Mouse (Mus musculus) limb, embryonic 11.5 days (tissue): ENCODE results near the gene Olfr573-ps1. TPM values are rescaled to one million over a fixed set of nuclear protein-coding genes. Genes with fewer than 3 reads are reported as not detected.

Experiments used
- ATAC-seq: fragments of 200-750 bp; cut with Nextera tagmentation; 2 replicates; pipeline ENCODE4 v1.8.0; 2017; ENCODE audit warnings: low read depth; ENCODE audit not compliant: insufficient number of reproducible peaks, low FRiP score, low TSS enrichment
- DNase-seq: peaks from one replicate; pipeline ENCODE4 v3.0.0-alpha.2; 2015; ENCODE audit warnings: low spot score
- H3K27ac ChIP-seq: fragments of 300-500 bp; sonication (generic); replicated peaks from 2 replicates; pipeline ENCODE4 v1.5.1; 2014; ENCODE audit warnings: low read depth, mild to moderate bottlenecking, low read length
- H3K27me3 ChIP-seq: fragments of 300-500 bp; sonication (generic); 2 replicates; pipeline ENCODE4 v1.6.1; 2014; ENCODE audit warnings: mild to moderate bottlenecking, low read length, mixed read lengths; ENCODE audit not compliant: control insufficient read depth, insufficient read depth
- H3K36me3 ChIP-seq: fragments of 300-500 bp; sonication (generic); 2 replicates; pipeline ENCODE4 v1.6.1; 2014; ENCODE audit warnings: mild to moderate bottlenecking, low read length, moderate library complexity, mixed read lengths; ENCODE audit not compliant: control insufficient read depth, insufficient read depth
- H3K4me1 ChIP-seq: fragments of 300-500 bp; sonication (generic); 2 replicates; pipeline ENCODE4 v1.6.1; 2014; ENCODE audit warnings: low read length, mixed read lengths; ENCODE audit not compliant: control insufficient read depth, insufficient read depth
- H3K4me2 ChIP-seq: fragments of 300-500 bp; sonication (generic); 2 replicates; pipeline ENCODE4 v1.6.1; 2014; ENCODE audit warnings: low read depth, mild to moderate bottlenecking, moderate library complexity; ENCODE audit not compliant: severe bottlenecking
- H3K4me3 ChIP-seq: fragments of 300-500 bp; sonication (generic); 2 replicates; pipeline ENCODE4 v1.5.1; 2014; ENCODE audit warnings: low read depth, low read length
- H3K9ac ChIP-seq: fragments of 300-500 bp; sonication (generic); 2 replicates; pipeline ENCODE4 v1.6.1; 2014; ENCODE audit warnings: mild to moderate bottlenecking, low read length
- H3K9me3 ChIP-seq: fragments of 300-500 bp; sonication (generic); 2 replicates; pipeline ENCODE4 v1.6.1; 2016; ENCODE audit warnings: low read length; ENCODE audit not compliant: control insufficient read depth
- WGBS: fragments of 180-500 bp; shearing (Covaris S2); extraction: QIAGEN DNeasy Blood & Tissue Kit; methylation state at CpG from one replicate; pipeline ENCODE4 v1.1.7; 2014; 5-methylcytosine and 5-hydroxymethylcytosine counted together
- polyA plus RNA-seq: library from polyadenylated mRNA; unstranded; fragments of >200 nt; fragmentation: Nextera tagmentation; extraction: Ambion mirVana; gene quantifications from 2 replicates; pipeline ENCODE4 v1.2.1, GENCODE M21; 2014

Olfr573-ps1 gene
- polyA plus RNA-seq, 1 experiment from 2014 or later = not detected

DNA sequence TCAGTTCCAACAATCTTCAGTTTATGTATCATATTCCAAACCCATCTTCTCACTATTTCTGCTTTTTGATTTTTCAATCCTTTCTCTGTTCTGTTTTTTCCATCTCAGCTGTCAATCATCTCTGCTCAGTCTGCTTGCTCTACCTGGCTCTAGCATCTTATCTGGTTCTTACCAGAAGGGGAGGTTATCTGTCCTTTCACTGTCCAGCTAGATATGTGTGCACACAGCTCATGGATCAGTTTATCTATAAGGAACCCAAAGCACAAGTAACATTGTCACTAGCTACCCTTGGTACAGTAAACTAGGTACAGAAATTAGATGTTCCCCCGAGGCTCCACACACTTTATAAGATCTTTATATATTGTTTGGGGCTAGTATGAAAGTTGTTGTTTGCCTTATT is 1.0 kb upstream of the Olfr573-ps1 start:
- Histone ChIP-seq H3K9ac (no peak overlapping the region), H3K27me3 (no peaks in the 10 kb centered on the region), H3K36me3 (no peaks in the 10 kb centered on the region), H3K9me3 (no peaks in the 10 kb centered on the region), H3K4me1 (no peaks in the 10 kb centered on the region), H3K4me2 (no peak overlapping the region), H3K27ac (no peak overlapping the region), H3K4me3 (no peak overlapping the region)
- WGBS = 91% methylated on average over 1 of the region's 1 CpGs
- ATAC-seq (no peak), DNase-seq (no peak)

DNA sequence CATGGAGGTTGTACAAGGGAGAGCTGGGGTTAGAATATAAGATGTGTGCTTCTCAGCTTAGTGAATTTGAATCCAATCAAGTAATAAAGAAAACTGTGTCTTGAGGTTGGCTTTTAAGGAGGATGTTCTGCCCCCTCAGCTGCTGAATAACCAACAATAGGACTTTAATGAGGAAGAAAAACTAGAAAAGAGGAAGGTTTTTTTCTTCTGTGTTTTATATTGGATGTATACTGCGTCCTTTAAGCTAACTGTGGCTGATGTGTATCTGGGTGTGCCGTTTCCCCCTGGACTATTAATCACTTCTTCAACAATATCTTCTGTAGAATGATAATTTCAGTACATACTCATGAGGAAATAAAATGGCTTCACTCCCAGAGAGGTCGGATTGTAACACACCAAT is 15.3 kb downstream of the Olfr573-ps1 start:
- no peak overlapping the region for H3K4me2 ChIP-seq
- DNase-seq (no peak), ATAC-seq (no peak)
- no peaks in the 10 kb centered on the region for H3K36me3 ChIP-seq
- H3K4me3 ChIP-seq = no peak overlapping the region
- H3K27ac ChIP-seq = no peak overlapping the region
- no peak overlapping the region for H3K9ac ChIP-seq
- H3K27me3 ChIP-seq = no peaks in the 10 kb centered on the region
- WGBS = 79% methylated on average over 3 of the region's 3 CpGs
- H3K9me3 ChIP-seq = no peaks in the 10 kb centered on the region
- H3K4me1 ChIP-seq = no peaks in the 10 kb centered on the region

DNA sequence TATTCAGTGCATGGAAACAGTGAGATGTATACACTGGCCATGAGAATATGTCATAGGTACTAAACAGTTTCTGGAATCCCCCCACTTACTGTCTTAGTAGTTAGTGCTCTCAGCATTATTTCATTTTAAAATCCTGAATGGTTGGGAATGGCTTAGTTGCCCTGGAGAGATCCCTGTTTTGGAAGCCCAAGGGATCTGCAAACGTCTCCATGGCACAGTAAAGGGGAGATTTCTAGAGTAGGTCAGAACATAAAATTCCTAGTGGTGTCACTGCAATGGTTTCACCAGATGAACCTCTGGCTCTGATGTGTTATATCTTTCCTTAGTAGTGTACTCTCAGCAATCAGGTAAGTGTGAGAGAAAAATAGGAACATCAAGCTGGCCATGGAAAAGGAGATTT is 18.3 kb downstream of the Olfr573-ps1 start, which contains the start of gene Olfr572:
Gene Olfr572 (plus strand): TSS at position 301 of the 400 bp plus-strand sequence.
- WGBS = 67% methylated on average over 1 of the region's 1 CpGs
- Histone ChIP-seq H3K36me3 (no peaks in the 10 kb centered on the region), H3K4me1 (no peaks in the 10 kb centered on the region), H3K9me3 (no peaks in the 10 kb centered on the region), H3K9ac (no peak within 1 kb of the TSS), H3K4me2 (no peak within 1 kb of the TSS), H3K27me3 (no peaks in the 10 kb centered on the region), H3K4me3 (no peak within 1 kb of the TSS), H3K27ac (no peak within 1 kb of the TSS)
- ATAC-seq (no peak), DNase-seq (no peak)

DNA sequence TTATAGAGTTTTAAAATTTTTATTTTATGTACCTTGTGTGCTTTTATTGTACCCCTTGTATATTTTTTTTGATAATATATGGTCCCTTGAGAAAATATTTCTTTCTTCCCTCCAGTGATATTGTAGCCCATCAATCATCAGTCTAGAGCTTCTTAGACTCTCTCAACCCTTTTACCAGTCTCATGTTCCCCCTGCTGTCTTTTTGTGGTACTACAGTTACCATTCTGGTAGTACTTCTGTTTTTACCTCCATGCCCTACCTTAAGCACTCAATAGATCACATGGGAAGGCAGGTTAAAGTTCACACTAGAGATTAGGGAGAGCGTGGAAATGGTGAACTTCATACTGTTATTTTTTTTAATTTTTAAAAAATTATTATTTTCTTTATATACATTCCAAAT is 22.7 kb downstream of the Olfr573-ps1 start:
- no peak overlapping the region for H3K4me3 ChIP-seq
- H3K27me3 ChIP-seq = no peaks in the 10 kb centered on the region
- H3K4me1 ChIP-seq = no peaks in the 10 kb centered on the region
- ATAC-seq (no peak), DNase-seq (no peak)
- H3K4me2 ChIP-seq = no peak overlapping the region
- no peaks in the 10 kb centered on the region for H3K9me3 ChIP-seq
- 21% methylated on average over 1 of the region's 1 CpGs for WGBS
- no peaks in the 10 kb centered on the region for H3K36me3 ChIP-seq
- no peak overlapping the region for H3K9ac ChIP-seq
- H3K27ac ChIP-seq = no peak overlapping the region

DNA sequence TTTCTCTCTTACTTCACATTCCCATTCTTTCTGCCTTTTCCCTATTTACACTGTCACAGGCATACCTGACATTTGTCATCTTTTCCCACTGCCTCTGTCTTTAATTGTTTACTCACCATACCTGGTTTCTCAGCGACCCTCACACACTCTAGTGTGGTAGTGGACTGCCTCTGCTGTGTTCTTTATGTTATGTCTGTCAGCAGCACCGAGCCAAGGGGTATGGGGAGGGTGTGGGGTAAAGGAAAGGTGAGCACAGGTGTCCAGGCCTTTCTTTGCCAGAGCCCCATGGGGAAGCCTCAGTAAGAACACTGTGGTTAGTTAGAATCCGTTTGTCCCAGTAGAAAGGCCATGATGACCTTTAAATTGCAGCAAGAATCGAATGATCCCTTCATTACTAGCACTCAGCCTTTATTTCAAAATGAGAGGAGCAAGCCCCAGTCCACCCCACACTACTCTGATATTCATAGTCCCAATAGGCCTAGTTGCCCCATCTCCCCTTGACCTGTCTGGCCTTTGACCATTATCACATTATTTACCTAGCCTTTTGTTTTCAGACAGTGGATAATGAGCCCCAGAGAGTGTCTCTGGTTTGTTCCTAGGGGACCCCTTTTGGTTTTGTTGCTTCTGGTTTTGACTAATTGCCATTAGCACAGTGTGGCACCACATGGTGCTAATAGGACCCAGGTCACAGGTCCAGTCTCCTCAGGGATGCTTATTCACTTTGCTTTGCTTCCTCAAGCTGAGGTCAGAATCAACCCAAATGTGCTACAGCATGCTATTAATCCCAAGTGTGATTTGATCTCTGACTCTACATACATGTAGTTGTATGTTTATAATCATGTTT is 25.1 kb downstream of the Olfr573-ps1 start, which contains the start of gene Olfr571:
Gene Olfr571 (minus strand): TSS at position 505 of the 844 bp plus-strand sequence.
- Histone ChIP-seq H3K4me2 (no peak within 1 kb of the TSS), H3K4me3 (no peak within 1 kb of the TSS), H3K36me3 (no peaks in the 10 kb centered on the region), H3K4me1 (no peaks in the 10 kb centered on the region), H3K27ac (no peak within 1 kb of the TSS), H3K9me3 (no peaks in the 10 kb centered on the region), H3K9ac (no peak within 1 kb of the TSS), H3K27me3 (no peaks in the 10 kb centered on the region)
- DNase-seq = no peak
- ATAC-seq = no peak
- WGBS = 61% methylated on average over 4 of the region's 4 CpGs

DNA sequence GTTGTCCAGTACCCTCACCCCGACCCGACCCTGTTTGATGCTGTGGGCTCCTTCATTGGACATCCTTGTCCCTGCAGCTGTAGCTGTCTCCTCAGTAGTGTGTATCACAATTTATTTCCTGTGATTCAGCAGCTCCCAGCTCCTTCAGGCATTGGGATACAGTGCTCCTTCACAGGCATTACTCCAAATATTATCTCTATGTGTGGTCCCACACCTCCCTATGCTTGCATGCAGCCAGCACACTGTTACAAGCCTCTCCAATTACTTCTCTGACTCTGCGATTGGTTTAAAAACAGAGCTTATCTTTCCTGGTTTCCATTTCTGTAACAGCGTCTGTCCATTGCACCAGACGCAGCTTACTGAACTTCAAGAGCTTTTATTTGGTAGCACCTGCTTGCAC is 26.0 kb downstream of the Olfr573-ps1 start:
- no peak overlapping the region for H3K4me3 ChIP-seq
- H3K9me3 ChIP-seq = no peaks in the 10 kb centered on the region
- H3K9ac ChIP-seq = no peak overlapping the region
- H3K4me1 ChIP-seq = no peaks in the 10 kb centered on the region
- ATAC-seq (no peak), DNase-seq (no peak)
- no peak overlapping the region for H3K4me2 ChIP-seq
- whole genome bisulfite sequencing = 67% methylated on average over 5 of the region's 5 CpGs
- H3K36me3 ChIP-seq = no peaks in the 10 kb centered on the region
- no peaks in the 10 kb centered on the region for H3K27me3 ChIP-seq
- H3K27ac ChIP-seq = no peak overlapping the region

DNA sequence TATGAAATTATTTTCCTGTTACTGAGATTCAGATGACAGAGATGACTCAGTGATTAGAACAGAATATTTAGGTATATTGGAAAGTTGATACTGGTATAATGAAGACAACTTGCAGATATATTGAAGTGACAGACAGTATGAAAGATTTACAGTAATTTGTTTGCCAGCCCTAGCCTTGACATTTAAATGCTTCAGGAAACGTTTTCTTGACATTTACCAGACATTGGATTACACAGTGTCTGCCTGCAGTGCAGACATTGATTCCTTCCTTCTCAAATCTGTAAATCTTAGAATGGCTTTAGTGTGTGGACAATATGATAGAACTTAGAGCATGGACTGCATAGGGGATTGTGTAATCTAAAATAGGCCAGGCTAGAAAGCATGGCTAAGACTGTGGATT is 27.1 kb downstream of the Olfr573-ps1 start:
- H3K4me3 ChIP-seq = no peak overlapping the region
- DNase-seq = no peak
- ATAC-seq = no peak
- H3K4me2 ChIP-seq = no peak overlapping the region
- H3K27ac ChIP-seq = no peak overlapping the region
- H3K9me3 ChIP-seq = no peaks in the 10 kb centered on the region
- H3K36me3 ChIP-seq = no peaks in the 10 kb centered on the region
- H3K4me1 ChIP-seq = no peaks in the 10 kb centered on the region
- no peak overlapping the region for H3K9ac ChIP-seq
- H3K27me3 ChIP-seq = no peaks in the 10 kb centered on the region
- 34% methylated on average over 1 of the region's 1 CpGs for WGBS
